10 mouse cellular contexts compared by ENCODE assay signal in the genomic region with DNA sequence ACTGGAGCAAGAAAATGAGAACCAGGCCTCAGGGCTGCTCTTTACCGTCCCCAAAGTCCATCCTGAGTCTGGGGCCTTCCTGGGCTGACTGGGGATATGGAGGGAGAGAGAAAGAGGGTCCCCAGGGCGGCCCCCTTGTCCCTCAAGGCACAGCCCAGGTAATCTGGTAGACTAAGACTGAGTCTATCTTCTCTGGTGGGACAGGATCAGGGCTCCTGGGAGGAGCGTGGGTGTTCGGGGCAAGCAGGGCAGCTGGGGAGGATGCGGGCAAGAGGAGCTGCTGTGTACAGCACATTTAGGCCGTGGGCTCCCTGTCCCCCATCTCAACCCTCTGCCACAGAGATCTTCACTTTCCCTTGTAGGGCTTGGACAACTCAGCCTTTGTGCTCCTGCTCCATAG. TPM values are rescaled to one million over a fixed set of nuclear protein-coding genes. Genes with fewer than 3 reads are reported as not detected.
A peak's percentile ranks its signal among the peaks of the same experiment; 100 is the strongest.
DNase-seq lines count a peak whose midpoint lies in the region; ATAC-seq and TF ChIP-seq lines count a peak whose summit lies in the region.
"Had no signal": no experiment of that assay in that cellular context is flagged by ENCODE, and none has a peak within 500 bp of the region (broad histone marks: within the 10 kb centered on the region; RNA-seq: fewer than 3 reads in every experiment).

No protein-coding gene starts in this region.

- H3K4me3 ChIP-seq in gastrocnemius, adult 2 months, result peak overlapping the region; percentile 96
- H3K4me3 ChIP-seq in midbrain, embryonic 10.5 days, result 0 out of 2 replicates have a peak overlapping the region, but pooled peaks have one; percentile 4
- no peak overlapping the region for H3K4me3 ChIP-seq in midbrain, postnatal 0 days (ENCODE audit: low read depth, low read length)
- H3K4me3 ChIP-seq in limb, embryonic 14.5 days (replicated peaks; ENCODE audit: low read length), result peak overlapping the region; percentile 15; the same call in 1 of the 2 replicates
- peak overlapping the region; percentile 92 for H3K4me3 ChIP-seq in stomach, embryonic 15.5 days (replicated peaks)
- H3K4me3 ChIP-seq: erythroblast, embryonic 14.5 days had no signal

- H3K9ac ChIP-seq in midbrain, postnatal 0 days (replicated peaks; ENCODE audit: low read length, poor library complexity, severe bottlenecking), result no peak overlapping the region
- peak overlapping the region; percentile 18 for H3K9ac ChIP-seq in limb, embryonic 14.5 days (ENCODE audit: low read depth, low read length, severe bottlenecking)
- H3K9ac ChIP-seq in stomach, embryonic 15.5 days, result no peak overlapping the region

- peaks cover 26% of the 10 kb centered on the region; the same call in 1 of the 2 replicates for H3K36me3 ChIP-seq in midbrain, embryonic 10.5 days
- H3K36me3 ChIP-seq in midbrain, postnatal 0 days (ENCODE audit: insufficient read depth, low read length), result peaks cover 12% of the 10 kb centered on the region; the same call in 1 of the 2 replicates
- peaks cover 20% of the 10 kb centered on the region for H3K36me3 ChIP-seq in limb, embryonic 14.5 days (ENCODE audit: control insufficient read depth, insufficient read depth, low read length)
- H3K36me3 ChIP-seq in stomach, embryonic 15.5 days, result peaks cover 21% of the 10 kb centered on the region; the same call in 1 of the 2 replicates

- H3K27me3 ChIP-seq in midbrain, embryonic 10.5 days (ENCODE audit: low read depth, poor library complexity, severe bottlenecking), result peaks cover 95% of the 10 kb centered on the region
- H3K27me3 ChIP-seq in midbrain, postnatal 0 days (ENCODE audit: insufficient read depth, low read length), result peaks cover 56% of the 10 kb centered on the region
- peaks cover 73% of the 10 kb centered on the region for H3K27me3 ChIP-seq in limb, embryonic 14.5 days (ENCODE audit: control insufficient read depth, insufficient read depth, low read length)
- H3K27me3 ChIP-seq in stomach, embryonic 15.5 days (replicated peaks), result no peaks in the 10 kb centered on the region

- no peaks in the 10 kb centered on the region for H3K9me3 ChIP-seq in midbrain, embryonic 10.5 days (replicated peaks)
- H3K9me3 ChIP-seq in midbrain, postnatal 0 days (ENCODE audit: low read length), result no peaks in the 10 kb centered on the region
- no peaks in the 10 kb centered on the region for H3K9me3 ChIP-seq in limb, embryonic 14.5 days (ENCODE audit: control insufficient read depth, low read length)
- H3K9me3 ChIP-seq in stomach, embryonic 15.5 days, result no peaks in the 10 kb centered on the region

- TF ChIP-seq POLR2A in limb, embryonic 14.5 days (IDR thresholded peaks at IDR 0.05; ENCODE audit: borderline replicate concordance, extremely low read depth, insufficient read depth, insufficient read length), result no peak

- no peak for ATAC-seq in midbrain, postnatal 0 days (ENCODE audit: low FRiP score)
- no peak for ATAC-seq in limb, embryonic 14.5 days (ENCODE audit: low FRiP score, low read depth)
- ATAC-seq in stomach, embryonic 15.5 days (ENCODE audit: insufficient read depth, low FRiP score, low read depth), result no peak

- TF ChIP-seq CTCF in gastrocnemius, adult 2 months (IDR thresholded peaks at IDR 0.05), result no peak
- TF ChIP-seq CTCF in midbrain, postnatal 0 days (IDR thresholded peaks at IDR 0.05), result no peak

- DNase-seq in gastrocnemius, adult 2 months, result peak; percentile 49
- DNase-seq in gastrocnemius, adult 18-20 months (ENCODE audit: low spot score), result no peak
- DNase-seq in midbrain, embryonic 10.5 days (ENCODE audit: low spot score), result no peak
- no peak for DNase-seq in midbrain, postnatal 0 days (ENCODE audit: low spot score)
- no peak for DNase-seq in limb, embryonic 14.5 days (ENCODE audit: low spot score)
- no peak for DNase-seq in gastrocnemius, adult 8-10 months (ENCODE audit: low spot score in 2 of 2)
- DNase-seq in left cerebral cortex, adult 18-20 months (ENCODE audit: low spot score in 2 of 2), result no peak
- DNase-seq: right cerebral cortex, adult 18-20 months had no signal

- 62% methylated on average over 6 of the region's 6 CpGs for WGBS in midbrain, embryonic 10.5 days
- 76% methylated on average over 6 of the region's 6 CpGs for WGBS in midbrain, postnatal 0 days
- WGBS in limb, embryonic 14.5 days, result 48% methylated on average over 6 of the region's 6 CpGs
- 68% methylated on average over 6 of the region's 6 CpGs for WGBS in stomach, embryonic 15.5 days

- intact Hi-C loops in gastrocnemius, adult 2 months (cut with DNase I), result loop anchor here (5.0 kb wide), 1 partner anchor 61 kb away; no protein-coding TSS in a partner anchor

- peaks cover 73% of the 10 kb centered on the region for H3K4me1 ChIP-seq in midbrain, embryonic 10.5 days
- H3K4me1 ChIP-seq in midbrain, postnatal 0 days (ENCODE audit: insufficient read depth, low read length), result peaks cover 12% of the 10 kb centered on the region; the same call in 1 of the 2 replicates
- peaks cover 37% of the 10 kb centered on the region for H3K4me1 ChIP-seq in limb, embryonic 14.5 days (ENCODE audit: control insufficient read depth, insufficient read depth, low read length)
- peaks cover 54% of the 10 kb centered on the region for H3K4me1 ChIP-seq in stomach, embryonic 15.5 days

- H3K27ac ChIP-seq in gastrocnemius, adult 2 months, result peak overlapping the region; percentile 94
- no peak overlapping the region; the same call in 1 of the 2 replicates for H3K27ac ChIP-seq in midbrain, embryonic 10.5 days (replicated peaks)
- no peak overlapping the region for H3K27ac ChIP-seq in midbrain, postnatal 0 days (ENCODE audit: low read depth, low read length)
- H3K27ac ChIP-seq in limb, embryonic 14.5 days (replicated peaks; ENCODE audit: low read depth, low read length), result no peak overlapping the region
- H3K27ac ChIP-seq in stomach, embryonic 15.5 days, result peak overlapping the region; percentile 86

- no peak overlapping the region for H3K4me2 ChIP-seq in midbrain, postnatal 0 days (ENCODE audit: low read depth, low read length, poor library complexity, severe bottlenecking)
- peak overlapping the region; percentile 92 for H3K4me2 ChIP-seq in limb, embryonic 14.5 days (replicated peaks; ENCODE audit: low read depth, low read length, severe bottlenecking)
- peak overlapping the region; percentile 92 for H3K4me2 ChIP-seq in stomach, embryonic 15.5 days

RNA-seq across cellular contexts. Expression of a gene that starts 3.6 kb away (rescaled TPM):
- 100 to 1,000 TPM in 1 of 2 experiments, 10 to 100 TPM in 1; 96.3 to 115 TPM for total RNA-seq in gastrocnemius, adult 2 months (2021)
- 100 to 1,000 TPM in 1 of 2 experiments, 10 to 100 TPM in 1; 78.1 to 111 TPM for total RNA-seq in gastrocnemius, adult 18-20 months (2021)
- polyA plus RNA-seq in midbrain, embryonic 10.5 days (2016; fragmentation: Nextera tagmentation; extraction: Ambion mirVana), result 4.9 and 6.0 TPM in 2 replicates
- 27.8 and 33.7 TPM in 2 replicates for total RNA-seq in midbrain, postnatal 0 days (2014; rRNA removed)
- 2.1 and 2.2 TPM in 2 replicates for polyA plus RNA-seq in midbrain, postnatal 0 days (2015; fragmentation: Nextera tagmentation; extraction: Ambion mirVana)
- 145 and 226 TPM in 2 replicates for polyA plus RNA-seq in limb, embryonic 14.5 days (2012; rRNA removed)
- 20.4 and 20.9 TPM in 2 replicates for polyA plus RNA-seq in limb, embryonic 14.5 days (2014; fragmentation: Nextera tagmentation; extraction: Ambion mirVana)
- 24.6 and 29.7 TPM in 2 replicates for polyA plus RNA-seq in stomach, embryonic 15.5 days (2015; fragmentation: Nextera tagmentation; extraction: Ambion mirVana)
- 100 to 1,000 TPM in 2 of 4 experiments, 10 to 100 TPM in 2; 85.3 to 139 (median 108) TPM for total RNA-seq in gastrocnemius, adult 8-10 months (2022)
- total RNA-seq in left cerebral cortex, adult 18-20 months (2021), result 10 to 100 TPM; 12.4 to 15.5 TPM

Comparison
In these comparisons a context has a peak if more than half of its experiments do, and no peak if none do; other contexts are left out.
1. H3K27ac ChIP-seq: peak in gastrocnemius, adult 2 months (single experiment) and stomach, embryonic 15.5 days (single experiment); none in midbrain, embryonic 10.5 days (single experiment), midbrain, postnatal 0 days (single experiment) and limb, embryonic 14.5 days (single experiment).